Mouse (Mus musculus) urinary bladder, postnatal 14 days (tissue): ENCODE data around the gene Nek6.

ENCODE experiments used
- DNase-seq: peaks from one replicate; pipeline ENCODE4 v3.0.0; 2021; ENCODE audit warnings: low spot score

The Nek6 gene

GRCm38 (mm10) chr2:38536331-38536731 lies 24.9 kb downstream of the Nek6 start:
- peak; percentile 55 for DNase-seq

GRCm38 (mm10) chr2:38539677-38540076 lies 28.2 kb downstream of the Nek6 start:
- DNase-seq, result no peak

GRCm38 (mm10) chr2:38540666-38541065 lies 29.2 kb downstream of the Nek6 start:
- no peak for DNase-seq

- DNase-seq, result no peak
Observed at GRCm38 (mm10) chr2:38541101-38541500, 29.7 kb downstream of the Nek6 start.

GRCm38 (mm10) chr2:38541570-38541969 lies 30.1 kb downstream of the Nek6 start:
- no peak for DNase-seq

GRCm38 (mm10) chr2:38542366-38542765 lies 30.9 kb downstream of the Nek6 start:
- DNase-seq, result no peak

GRCm38 (mm10) chr2:38543158-38543557 lies 31.7 kb downstream of the Nek6 start:
- no peak for DNase-seq

GRCm38 (mm10) chr2:38544341-38544740 lies 32.9 kb downstream of the Nek6 start:
- no peak for DNase-seq

- no peak for DNase-seq
Observed at GRCm38 (mm10) chr2:38544982-38545381, 33.5 kb downstream of the Nek6 start.

GRCm38 (mm10) chr2:38545706-38546105 lies 34.3 kb downstream of the Nek6 start:
- DNase-seq, result no peak

- peak; percentile 76 for DNase-seq
Observed at GRCm38 (mm10) chr2:38546222-38546621, 34.8 kb downstream of the Nek6 start.

- no peak for DNase-seq
Observed at GRCm38 (mm10) chr2:38546748-38547147, 35.3 kb downstream of the Nek6 start.

- DNase-seq, result no peak
Observed at GRCm38 (mm10) chr2:38547793-38548517, 36.5 kb downstream of the Nek6 start.

- DNase-seq, result no peak
Observed at GRCm38 (mm10) chr2:38552004-38552443, 40.6 kb downstream of the Nek6 start.

- no peak for DNase-seq
Observed at GRCm38 (mm10) chr2:38554226-38554995, 43.0 kb downstream of the Nek6 start.

GRCm38 (mm10) chr2:38555659-38556058 lies 44.2 kb downstream of the Nek6 start:
- DNase-seq, result no peak

- DNase-seq, result no peak
Observed at GRCm38 (mm10) chr2:38556721-38557120, 45.3 kb downstream of the Nek6 start.

- no peak for DNase-seq
Observed at GRCm38 (mm10) chr2:38560296-38561227, 49.1 kb downstream of the Nek6 start.

- DNase-seq, result no peak
Observed at GRCm38 (mm10) chr2:38562596-38562995, 51.2 kb downstream of the Nek6 start.

GRCm38 (mm10) chr2:38571971-38572601 lies 60.6 kb downstream of the Nek6 start:
- no peak for DNase-seq

GRCm38 (mm10) chr2:38574697-38575096 lies 63.3 kb downstream of the Nek6 start:
- DNase-seq, result no peak
